Mouse (Mus musculus) brain, embryonic 14.5 days (tissue): ENCODE measurements around the gene Gm10382.

Experiments
- CTCF ChIP-seq: fragments of 200-500 bp; IDR thresholded peaks from 2 replicates; pipeline ENCODE4 v1.5.1; 2012; ENCODE audit warnings: inconsistent platforms, mild to moderate bottlenecking, moderate library complexity, borderline replicate concordance; ENCODE audit not compliant: insufficient read depth, insufficient read length; ENCODE audit errors: extremely low read depth
- POLR2A ChIP-seq: fragments of 200-500 bp; IDR thresholded peaks from 2 replicates; pipeline ENCODE4 v1.6.1; 2012; ENCODE audit warnings: mild to moderate bottlenecking, inconsistent platforms, borderline replicate concordance; ENCODE audit not compliant: poor library complexity, insufficient read depth, insufficient read length, severe bottlenecking; ENCODE audit errors: extremely low read depth

GRCm38 (mm10) chr5:125392618-125392976 lies 3.5 kb downstream of the Gm10382 start:
- no peak for TF ChIP-seq CTCF
- no peak for TF ChIP-seq POLR2A
